In the genomic region with DNA sequence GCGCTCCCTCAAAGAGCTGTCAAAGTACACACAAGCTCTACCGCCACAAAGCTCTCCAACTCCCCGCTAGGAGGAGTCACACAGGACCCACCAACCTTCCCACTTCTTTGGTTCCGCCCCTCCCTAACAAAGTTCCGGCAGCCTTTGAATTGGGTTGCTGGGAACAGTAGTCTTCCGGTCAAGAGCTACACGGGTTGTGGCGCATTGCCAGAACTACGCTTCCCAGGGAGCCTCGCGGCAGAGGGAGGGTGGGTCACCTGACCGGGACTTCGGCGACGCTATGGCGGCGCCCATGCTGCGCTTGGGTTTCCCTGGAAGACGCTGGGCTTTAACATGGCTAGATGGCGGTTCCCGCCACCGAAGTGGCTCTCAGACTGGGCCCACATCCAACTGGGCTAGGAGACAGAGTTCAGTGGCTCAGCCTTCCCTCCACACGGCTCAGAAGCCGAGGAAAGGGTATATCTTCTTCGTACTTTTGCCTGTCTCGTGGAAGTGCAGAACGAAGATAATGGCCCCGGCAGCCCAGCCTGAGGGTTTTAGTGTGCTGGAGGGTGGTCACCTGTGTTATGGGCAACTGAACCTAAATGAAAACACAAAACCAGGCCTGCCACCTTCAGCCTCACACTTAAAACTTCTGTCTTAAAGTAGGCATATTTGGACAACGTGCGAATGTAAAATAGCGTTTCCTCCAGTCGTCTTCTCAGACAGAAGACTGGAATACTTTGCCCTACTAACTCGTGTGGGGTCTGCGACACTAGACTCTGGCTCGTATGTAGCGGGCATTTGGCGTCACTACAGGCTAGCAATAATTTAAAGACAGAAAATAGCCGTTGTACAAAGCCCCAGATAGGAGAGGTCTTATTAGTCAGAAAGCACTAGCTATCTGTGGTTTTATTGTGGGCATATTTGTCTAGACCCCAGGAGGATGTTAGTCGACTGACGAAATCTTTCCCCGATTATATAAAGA, we compare ENCODE assay signal across 8 mouse cellular contexts. TPM values are rescaled to one million over a fixed set of nuclear protein-coding genes. Genes with fewer than 3 reads are reported as not detected.
DNase-seq lines count a peak whose midpoint lies in the region; ATAC-seq lines count a peak whose summit lies in the region.

A gene (plus strand): TSS at position 256 of the 967 bp plus-strand sequence.

- no peaks in the 10 kb centered on the region for H3K9me3 ChIP-seq in hindbrain, embryonic 11.5 days (ENCODE audit: control insufficient read depth, low read length)

- peak within 1 kb of the TSS; percentile 75 for H3K4me3 ChIP-seq in hindbrain, embryonic 11.5 days (ENCODE audit: low read depth, low read length)

- peak within 1 kb of the TSS; percentile 67 for H3K4me2 ChIP-seq in hindbrain, embryonic 11.5 days (replicated peaks; ENCODE audit: low read depth, low read length)

- peak; percentile 100 for ATAC-seq in hindbrain, embryonic 11.5 days (ENCODE audit: low FRiP score)

- H3K36me3 ChIP-seq in hindbrain, embryonic 11.5 days (ENCODE audit: control insufficient read depth, insufficient read depth, low read length), result no peaks in the 10 kb centered on the region

- peak; percentile 99 for DNase-seq in Muller cell, postnatal 12 days (ENCODE audit: inconsistent ontology term)
- peak; percentile 100 for DNase-seq in cerebellum, adult 9-11 months
- DNase-seq in frontal cortex, adult 2 months (ENCODE audit: extremely low spot score in 1 of 2, low spot score in 1 of 2), result peak; percentile 98 to 99
- DNase-seq in hindbrain, embryonic 11.5 days (ENCODE audit: low spot score), result peak; percentile 96
- DNase-seq in layer of hippocampus, postnatal 10 days (ENCODE audit: low spot score in 2 of 2), result peak; percentile 99
- peak; percentile 100 for DNase-seq in lung, postnatal 10 days
- DNase-seq in ovary, postnatal 36 days (ENCODE audit: low spot score), result peak; percentile 98
- DNase-seq in thymus, postnatal 25 days, result peak; percentile 94

- H3K9ac ChIP-seq in hindbrain, embryonic 11.5 days (ENCODE audit: low read depth, low read length), result peak within 1 kb of the TSS; percentile 89

- 4% methylated on average over 41 of the region's 41 CpGs for WGBS in hindbrain, embryonic 11.5 days

- H3K27me3 ChIP-seq in hindbrain, embryonic 11.5 days (ENCODE audit: control insufficient read depth, insufficient read depth, low read length), result no peaks in the 10 kb centered on the region

- peak within 1 kb of the TSS; percentile 62; the same call in 1 of the 2 replicates for H3K27ac ChIP-seq in hindbrain, embryonic 11.5 days (ENCODE audit: low read depth, low read length)

- no peaks in the 10 kb centered on the region for H3K4me1 ChIP-seq in hindbrain, embryonic 11.5 days (replicated peaks; ENCODE audit: control insufficient read depth, insufficient read depth, low read length)

RNA-seq across cellular contexts. Expression of the gene that starts here (rescaled TPM):
- 14.6 and 16.6 TPM in 2 replicates for polyA plus RNA-seq in frontal cortex, adult 2 months (2012; rRNA removed)
- 18.6 and 24.0 TPM in 2 replicates for polyA plus RNA-seq in hindbrain, embryonic 11.5 days (2014; fragmentation: Nextera tagmentation; extraction: Ambion mirVana)
- 10 to 100 TPM; 15.0 to 16.6 TPM for total RNA-seq in layer of hippocampus, postnatal 10 days (2021)

Comparison
In these comparisons a context has a peak if more than half of its experiments do, and no peak if none do; other contexts are left out.
1. Peak in every context shown above with its lines: DNase-seq, ATAC-seq, H3K4me3 ChIP-seq and H3K27ac ChIP-seq.